Mouse (Mus musculus) gastrocnemius, postnatal 4 days (tissue): ENCODE measurements at regions not wholly inside any gene's neighbourhood (a gene's known extent, or its start where the extent isn't known, plus 50 kb on each side); places are given as distances from the start of the nearest gene placed in this dataset.

ENCODE experiments used
- DNase-seq, 2 experiments: peaks; one replicate each; pipeline ENCODE4 v3.0.0; 2021 to 2022; ENCODE audit warnings: low spot score in 2 of 2, mixed read lengths in 2 of 2

DNA sequence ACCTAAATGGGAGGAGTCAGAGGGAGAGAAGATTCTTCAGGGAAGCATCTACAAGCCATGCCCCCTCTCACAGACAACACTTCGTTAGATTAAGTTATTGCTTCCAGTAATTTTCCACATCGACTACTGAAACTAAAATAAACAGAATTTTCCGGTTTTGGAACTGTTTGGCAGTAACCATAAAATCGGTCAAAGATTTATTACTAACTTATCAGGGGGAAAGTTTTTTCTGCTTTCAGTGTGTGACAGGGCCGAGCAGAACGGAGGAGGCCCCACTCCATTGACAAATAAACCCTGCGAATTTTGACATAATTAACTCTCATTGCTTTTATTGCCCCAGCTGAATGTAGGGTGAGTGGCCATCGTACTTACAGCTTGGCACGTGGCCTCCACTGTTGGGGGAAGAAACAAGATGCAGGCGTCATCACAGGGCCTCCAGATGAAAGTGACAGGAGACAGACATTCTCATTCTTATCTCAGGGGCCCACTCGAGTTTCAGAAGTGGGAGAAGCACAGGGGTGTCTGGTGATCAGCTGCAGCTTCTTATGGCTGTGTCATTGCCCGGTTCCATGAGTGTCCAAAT is 229.6 kb upstream of the Foxq1 start:
- no peak for DNase-seq

DNA sequence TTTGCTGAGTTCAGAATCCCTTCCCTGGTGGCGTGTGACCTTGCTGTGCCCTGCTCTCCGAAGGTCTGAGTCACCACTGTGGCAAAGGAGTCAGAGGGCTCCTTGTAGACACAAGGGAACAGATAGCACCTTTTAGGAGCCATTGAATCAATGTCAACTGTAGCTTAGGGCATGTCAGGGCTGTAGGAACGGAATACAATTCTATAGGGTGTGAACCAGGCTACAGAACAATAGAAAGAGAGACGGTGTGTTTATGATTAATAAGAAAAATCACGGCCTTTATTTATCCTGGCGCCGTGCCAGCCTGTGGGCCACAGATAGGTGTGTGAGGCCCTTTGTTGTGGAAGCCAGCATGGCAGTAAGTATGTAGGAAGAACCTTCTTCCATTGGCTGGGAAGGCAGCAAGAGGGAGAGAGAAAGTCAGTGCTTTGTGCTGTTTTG is 228.4 kb upstream of the Foxq1 start:
- no peak for DNase-seq

DNA sequence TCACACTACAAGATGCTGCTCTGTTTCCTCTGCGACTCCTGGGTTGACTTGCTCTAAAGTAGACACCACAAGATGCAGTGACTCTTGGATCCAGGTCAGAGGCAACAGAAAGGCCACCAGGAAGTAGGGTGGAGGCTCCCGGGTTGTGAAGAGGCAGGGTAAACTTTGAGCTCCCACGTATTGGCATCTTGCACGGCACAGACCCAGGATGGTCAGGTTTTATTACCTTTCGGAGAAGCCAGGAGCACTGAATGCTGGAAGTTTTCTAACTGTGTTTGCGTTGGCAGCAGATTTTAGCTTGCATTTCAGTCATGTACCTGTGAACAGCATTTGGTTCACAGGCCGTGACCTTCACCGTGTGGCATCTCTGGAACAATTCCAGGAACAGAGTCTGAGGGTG is 227.2 kb upstream of the Foxq1 start:
- DNase-seq: no peak

DNA sequence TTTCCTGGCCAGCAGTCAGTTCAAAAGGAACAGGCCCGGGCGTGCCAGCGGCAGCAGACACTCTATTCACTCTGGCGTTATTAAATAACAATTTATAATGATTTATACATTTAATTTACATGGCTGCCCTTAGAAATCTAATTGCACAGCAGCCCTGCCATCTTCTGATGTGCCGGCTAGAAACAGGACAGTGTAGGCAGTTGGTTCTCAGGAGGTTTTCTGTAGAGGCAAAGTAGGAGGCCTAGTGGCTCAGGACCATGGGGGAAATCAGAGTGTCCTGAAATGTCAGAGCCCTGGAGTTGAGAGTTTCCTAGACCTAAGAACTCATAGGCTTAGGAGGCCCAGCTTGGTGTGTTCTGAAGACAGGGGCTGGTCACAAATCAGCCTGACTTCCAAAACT is 225.2 kb upstream of the Foxq1 start:
- DNase-seq: no peak

DNA sequence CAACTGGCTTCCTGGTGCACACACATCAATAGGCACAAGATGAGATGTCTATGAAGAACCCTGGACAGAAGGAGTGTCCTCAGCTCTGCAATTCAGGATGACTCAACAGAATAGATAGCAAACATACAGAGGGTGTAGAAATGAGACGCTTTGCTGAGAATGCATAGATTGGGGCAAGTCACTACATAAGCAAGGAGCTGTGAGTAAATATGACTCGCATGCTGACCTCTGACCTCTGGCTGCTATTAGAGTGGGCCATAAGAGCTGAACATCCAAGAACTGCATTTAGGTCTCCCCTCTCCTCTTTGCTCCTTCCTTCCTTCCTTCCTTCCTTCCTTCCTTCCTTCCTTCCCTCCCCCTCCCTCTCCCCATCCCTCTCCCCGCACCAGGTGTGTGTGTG is 221.0 kb upstream of the Foxq1 start:
- no peak for DNase-seq

DNA sequence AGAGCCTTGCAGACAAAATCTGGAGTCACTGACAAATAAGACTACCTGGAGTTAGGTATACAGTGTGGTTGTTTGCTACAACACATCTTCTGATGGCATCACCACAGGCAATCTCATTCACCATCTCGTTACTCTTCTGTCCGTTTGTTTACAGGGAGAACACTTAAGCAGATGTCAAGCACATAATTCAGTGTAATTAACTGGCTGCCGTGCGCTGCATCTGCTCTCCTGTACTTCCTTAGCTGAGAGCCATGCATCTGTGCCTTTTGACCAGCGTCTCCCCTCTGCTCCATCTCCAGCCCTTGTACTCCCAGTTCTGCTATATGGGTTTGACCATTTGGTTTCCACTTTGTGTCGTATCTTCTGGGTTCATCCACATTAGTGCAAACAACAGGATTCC is 218.3 kb upstream of the Foxq1 start:
- no peak for DNase-seq

DNA sequence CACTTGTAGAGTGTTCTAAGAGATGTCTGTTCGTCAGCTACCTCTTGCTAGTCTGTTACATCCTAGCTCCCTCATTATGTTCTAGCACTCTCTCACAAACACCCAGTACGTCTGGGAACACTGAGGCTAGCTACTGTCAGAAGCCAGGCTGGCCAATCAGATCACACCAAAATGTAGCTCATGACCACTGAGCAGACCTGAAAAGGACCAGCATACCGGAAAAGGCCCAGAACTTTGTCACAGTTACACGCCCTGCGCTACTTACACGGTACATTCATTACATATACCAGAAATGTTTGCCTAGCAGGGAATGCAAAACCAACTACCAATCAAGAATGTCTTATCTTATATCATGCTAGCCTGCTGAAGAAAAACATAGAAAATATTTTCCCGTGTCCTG is 216.5 kb upstream of the Foxq1 start:
- no peak for DNase-seq

DNA sequence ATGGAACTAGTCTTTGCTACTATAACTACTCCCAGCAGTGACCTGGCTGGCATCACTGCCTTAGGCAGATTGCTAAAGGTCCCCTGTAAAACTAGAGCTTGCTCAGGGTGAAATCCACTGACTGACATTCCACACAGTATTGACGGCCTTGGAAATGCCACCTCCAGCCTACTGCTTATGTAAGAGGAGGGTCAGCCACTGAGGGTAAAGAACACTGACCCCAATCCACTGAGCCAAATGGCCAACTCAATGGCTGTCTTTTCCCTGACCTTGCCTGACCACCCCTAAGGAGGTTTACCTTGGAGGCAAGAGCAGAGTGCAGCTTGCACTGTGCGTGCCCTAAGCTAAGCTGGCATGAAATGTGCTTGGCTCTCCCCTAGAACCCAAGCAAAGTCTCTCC is 216.0 kb upstream of the Foxq1 start:
- no peak for DNase-seq

DNA sequence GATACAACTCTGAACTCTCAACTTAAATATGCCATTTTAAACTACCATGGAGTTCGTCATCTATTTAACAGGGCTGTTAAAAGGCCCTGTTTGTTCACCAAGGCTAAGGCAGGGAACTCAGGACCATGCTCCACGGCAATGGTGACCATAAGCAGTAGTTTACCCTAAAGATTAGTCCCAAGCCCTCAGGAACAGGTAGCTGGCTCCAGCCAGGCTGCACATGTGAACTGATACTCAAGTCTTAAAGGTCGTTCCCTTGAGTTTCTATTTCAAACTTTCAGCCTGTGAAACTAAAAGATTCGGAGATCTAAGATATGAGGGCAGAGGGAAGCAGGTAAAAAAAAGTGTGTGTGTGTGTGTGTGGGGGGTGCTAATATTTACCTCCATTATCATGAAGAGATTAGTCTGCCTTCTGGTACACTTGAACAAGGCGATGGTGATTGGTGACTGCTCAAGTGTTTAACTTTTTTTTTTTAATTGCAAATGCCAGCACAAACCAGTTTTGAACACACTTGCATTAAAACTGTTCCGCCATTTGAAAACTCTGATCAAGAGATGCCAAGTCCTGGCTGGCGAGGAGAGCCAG is 215.5 kb upstream of the Foxq1 start:
- no peak for DNase-seq

DNA sequence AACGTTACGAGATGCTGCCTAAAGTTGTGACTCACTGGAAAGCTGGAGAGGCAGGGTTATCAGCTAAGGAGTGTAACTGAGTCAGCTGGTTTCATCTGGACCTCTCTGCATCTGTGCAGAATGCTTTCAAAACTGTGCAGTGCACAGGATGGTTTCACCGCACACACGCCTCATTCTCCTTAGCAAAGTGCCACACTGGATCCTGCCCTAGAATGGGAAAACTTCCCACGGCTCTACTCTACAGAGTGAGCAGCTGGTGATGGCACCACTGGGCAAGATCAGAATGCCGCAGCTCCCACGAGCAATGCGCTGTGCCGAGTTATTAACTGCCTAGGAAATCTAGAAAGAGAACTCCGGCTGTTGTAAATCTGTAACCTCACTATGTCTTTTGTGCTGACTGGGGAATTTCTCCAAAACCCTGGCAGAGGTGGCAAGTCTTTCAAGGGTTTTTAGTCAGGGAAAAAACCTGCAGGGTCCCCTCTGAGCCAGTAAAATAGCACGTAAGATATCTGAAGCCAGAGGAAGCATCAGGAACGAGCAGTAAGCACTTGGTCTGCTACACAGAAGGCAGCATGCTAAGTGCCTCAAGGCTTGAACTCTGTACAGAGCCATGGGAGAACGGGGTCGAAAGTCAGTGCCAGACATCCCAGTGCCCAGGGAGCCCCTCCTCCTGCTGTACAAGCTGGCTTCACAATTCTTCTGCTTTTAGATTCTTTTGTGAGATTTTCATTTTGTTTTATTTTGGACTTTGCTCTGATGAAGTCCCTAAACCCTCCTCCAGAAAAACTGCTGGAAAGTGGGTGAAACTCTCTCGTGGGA is 214.4 kb upstream of the Foxq1 start:
- DNase-seq: no peak

DNA sequence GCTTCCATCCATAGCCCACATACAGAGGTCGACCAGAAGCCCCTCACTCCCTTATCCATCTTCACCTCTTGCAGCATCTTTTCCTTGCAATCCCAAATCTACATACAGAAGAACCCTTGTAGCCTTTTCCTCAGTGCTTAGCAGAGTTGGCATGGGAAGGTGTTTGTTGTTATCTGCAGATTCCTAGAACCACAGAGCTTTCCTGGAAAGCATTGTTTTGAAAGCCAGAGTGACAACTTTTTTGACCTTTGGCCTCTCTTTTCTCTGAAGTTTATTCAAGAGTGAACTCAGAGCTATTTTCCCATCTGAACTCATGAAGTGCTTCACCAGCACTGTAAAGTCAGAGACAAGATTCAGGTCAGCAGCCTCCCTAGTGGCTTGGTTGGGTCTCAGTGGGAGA is 209.7 kb upstream of the Foxq1 start:
- no peak for DNase-seq

DNA sequence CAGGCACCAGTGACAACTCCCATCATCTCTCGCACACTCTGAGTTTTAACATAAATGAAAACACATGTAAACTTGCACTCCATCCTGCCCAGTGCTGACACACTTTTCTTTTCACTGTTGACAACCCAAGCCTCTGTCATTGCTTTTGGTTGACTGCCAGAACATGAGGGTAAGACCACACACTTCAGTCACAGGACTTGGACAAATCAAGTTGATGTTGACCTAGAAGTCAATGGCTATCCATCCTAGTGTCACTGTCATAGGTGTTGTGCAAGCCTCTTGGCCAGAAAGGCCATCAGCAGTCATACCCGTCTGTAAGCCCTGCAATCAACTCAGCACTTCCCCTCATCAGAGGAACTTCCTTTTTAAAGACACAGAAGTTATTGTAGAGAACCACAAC is 208.9 kb upstream of the Foxq1 start:
- DNase-seq: no peak

DNA sequence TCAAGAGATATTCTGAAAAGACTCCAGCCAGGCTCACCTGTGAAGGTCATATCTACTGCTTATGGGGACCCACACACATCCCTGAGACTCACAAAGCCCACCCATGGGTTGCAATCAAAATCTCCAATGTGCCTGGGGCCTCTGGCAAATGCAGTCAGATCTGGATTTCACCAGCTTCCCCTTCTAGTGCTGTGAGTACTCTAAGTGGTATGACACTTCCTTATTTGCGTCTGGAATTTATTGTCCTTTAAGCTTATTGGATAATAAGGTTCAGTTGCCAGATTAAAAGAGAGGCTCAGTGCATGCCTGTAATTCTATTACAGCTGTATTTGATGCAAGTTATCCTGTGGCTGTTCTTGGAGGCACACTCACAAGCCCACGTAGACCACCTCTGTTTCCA is 206.3 kb upstream of the Foxq1 start:
- DNase-seq: no peak

DNA sequence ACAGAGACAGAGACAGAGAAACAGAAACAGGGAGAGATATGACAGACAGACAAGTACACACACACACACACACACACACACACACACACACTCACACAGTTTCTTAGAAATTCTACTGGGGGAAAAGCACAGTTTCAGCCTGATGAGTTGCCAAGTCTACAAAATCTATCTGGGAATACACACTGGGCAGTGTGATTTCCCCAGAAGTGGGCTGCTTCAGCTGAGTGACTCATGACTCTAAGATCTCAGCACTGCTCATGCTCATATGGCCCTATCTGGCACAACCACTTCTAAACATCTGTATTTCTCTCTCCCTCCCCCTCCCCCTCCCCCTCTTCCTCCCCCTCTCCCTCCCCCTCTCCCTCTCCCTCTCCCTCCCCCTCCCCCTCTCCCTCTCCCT is 204.5 kb upstream of the Foxq1 start:
- no peak for DNase-seq

DNA sequence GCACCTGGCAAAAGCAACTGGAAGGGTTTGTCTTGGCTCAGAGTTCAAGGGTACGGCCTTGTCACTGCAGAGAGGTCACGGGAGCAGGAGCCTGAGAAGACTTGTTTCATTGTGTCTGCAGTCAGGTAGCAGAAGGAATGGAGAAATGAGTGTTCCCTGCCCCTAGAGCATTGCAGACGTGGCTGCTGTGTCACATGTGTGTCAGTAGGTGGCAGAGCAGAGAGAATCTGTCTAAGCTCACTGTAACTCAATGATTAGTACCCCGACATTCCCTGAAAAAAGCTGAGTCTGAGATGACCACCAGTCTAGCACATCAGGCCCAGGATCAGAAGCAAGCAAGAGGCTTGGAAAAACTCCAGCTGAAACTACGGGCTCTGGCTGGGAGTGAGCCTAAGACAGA is 203.1 kb upstream of the Foxq1 start:
- DNase-seq: no peak

DNA sequence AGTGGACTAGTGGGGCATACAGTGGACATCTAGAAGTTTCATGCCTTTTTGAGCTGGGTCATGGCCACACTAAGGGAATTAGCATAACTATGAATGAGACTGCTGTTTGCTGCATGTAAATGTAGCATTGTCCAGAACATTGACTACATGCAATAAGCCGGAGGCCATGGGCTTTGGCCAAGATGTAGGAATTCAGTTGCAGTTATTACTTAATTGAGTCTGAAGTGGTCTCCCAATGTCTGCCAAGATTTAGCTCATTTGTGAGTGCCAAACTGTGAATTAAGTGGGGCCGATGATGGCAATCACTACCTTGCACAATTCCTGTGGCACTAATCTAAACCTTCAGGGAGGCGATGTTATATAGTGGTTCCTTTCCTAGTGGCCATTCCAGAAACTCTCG is 196.6 kb upstream of the Foxq1 start:
- no peak for DNase-seq

DNA sequence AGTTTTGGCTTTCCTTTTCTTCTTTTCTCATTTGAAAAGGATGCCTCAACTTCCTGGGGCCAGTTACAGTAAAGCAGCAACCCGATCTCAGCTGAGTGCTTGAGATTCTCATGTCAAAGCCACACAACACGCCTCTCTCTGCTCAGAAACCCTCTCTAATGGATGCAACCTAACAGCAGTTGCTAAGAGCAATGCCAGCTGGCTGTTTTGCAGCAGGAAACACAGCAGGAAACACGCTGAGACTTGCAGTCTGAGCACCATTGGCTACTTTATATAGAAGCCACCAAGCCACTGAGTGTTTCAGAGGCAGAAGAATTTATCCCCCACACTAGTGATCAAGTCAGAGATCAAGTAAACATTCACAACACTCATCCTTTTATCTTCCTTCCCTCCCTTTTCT is 193.5 kb upstream of the Foxq1 start:
- DNase-seq: no peak

DNA sequence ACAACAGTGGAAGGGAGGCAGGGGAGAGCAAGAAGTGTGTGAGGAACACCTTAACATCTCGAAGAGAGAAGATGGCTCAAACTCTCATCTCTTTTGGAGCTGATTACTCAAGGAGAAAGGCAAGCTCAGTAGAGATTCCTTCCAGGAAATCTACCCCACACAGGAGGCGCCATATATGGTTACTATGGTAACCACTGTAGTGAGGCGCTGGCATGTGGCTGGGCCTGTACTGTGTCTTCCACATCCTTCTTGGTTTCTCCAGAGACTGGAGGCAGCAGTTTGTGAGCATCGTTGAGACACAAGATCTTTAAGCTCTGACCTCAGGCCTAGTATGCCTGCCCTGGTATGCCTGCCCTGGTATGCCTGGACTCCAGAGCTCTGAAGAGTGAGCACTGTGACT is 191.6 kb upstream of the Foxq1 start:
- no peak for DNase-seq

DNA sequence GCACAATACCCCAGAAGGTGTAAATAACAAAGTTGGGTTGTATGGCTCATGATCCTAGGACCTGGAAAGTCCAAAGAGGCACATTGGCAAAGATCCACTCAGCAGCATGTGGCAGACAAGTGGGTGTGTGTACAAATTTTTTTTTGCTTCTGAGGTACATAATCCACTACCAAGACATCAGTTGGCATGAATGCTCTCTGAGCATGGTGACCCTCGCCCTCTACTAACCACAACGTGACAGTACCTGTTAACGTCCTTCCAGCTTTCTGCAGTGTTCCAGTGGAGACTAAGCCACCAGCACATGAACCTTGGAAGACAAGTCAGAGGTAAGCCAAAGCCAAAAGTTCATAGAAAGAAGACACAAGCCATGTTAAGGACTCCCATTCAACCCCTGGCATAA is 188.7 kb upstream of the Foxq1 start:
- no peak for DNase-seq

DNA sequence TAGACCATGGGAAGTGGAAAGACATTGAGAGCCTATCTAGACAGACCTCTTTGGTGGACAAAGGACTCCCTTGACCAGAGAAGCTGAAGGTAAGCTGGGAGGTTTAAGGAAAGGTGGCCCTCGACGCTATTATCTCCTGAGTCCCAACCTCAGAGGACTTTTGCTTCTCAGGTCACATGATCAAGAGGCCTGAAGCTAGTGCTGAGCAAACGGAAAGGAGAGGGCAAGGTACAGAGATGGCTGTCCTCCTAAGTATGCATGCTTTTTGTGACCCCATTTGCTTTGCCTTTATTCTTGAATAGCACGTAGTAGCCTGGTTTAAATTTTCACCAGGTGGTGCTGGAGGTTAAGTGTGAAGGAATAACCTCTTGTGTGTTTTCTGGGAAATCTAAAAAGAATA is 186.8 kb upstream of the Foxq1 start:
- DNase-seq: no peak

DNA sequence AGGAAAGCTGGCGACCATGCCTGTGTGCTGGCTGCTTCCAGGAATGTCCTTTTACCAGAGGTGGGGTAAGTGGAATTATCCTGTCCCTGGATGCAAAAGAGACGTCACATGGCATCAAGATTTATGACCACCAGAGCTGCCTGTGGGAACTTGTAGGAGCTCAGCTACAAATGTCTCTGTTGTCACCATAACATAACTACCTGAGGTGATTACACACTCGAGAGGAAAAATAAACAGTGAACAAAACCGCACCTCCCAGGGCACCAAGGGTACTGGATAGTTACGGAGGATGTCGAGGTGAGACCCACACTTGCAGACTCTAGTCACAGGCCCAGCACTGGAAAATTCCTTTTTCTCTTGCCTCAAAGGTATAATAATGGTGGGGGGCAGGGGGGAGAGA is 185.1 kb upstream of the Foxq1 start:
- DNase-seq: no peak

DNA sequence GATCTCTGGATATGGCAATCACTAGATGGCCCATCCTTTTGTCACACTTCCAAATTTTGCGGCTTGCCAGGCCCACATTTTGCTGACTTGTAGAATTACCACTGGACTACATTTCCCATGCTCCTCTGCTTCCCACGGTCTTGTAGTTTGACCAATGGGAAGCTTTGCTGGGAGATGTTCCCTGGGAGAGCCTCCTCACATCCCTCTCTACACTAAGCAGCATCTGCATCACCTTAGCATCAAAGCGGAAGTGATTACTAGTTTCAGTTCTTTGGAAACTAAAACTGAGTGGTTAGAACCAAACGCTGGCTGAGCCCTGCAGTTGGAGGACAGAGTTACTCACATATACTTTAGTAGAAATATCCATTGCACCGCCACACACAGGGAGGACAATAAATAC is 181.9 kb upstream of the Foxq1 start:
- DNase-seq: no peak
